Mouse (Mus musculus) adrenal gland, adult 2 months (tissue): Measurements from ENCODE around the gene 2310034G01Rik. TPM values are rescaled to one million over a fixed set of nuclear protein-coding genes. Genes with fewer than 3 reads are reported as not detected.

Experiments
- DNase-seq: peaks from one replicate; pipeline ENCODE4 v3.0.0; 2021
- long read RNA-seq: library from polyadenylated mRNA; stranded (forward); transcript quantifications from one replicate; pipeline ENCODE4 v2.0.0, GENCODE M21; 2021
- polyA plus RNA-seq: library from polyadenylated mRNA; depleted of rRNA; stranded (reverse); fragments of >200 nt; gene quantifications from 2 replicates; pipeline ENCODE4 v1.2.3, GENCODE M21; 2012; rRNA removed
- total RNA-seq, 2 experiments: library from RNA; stranded (reverse); gene quantifications; 2 replicates each; pipeline ENCODE4 v1.2.3; 2021

The 2310034G01Rik gene
- total RNA-seq (1 to 10 TPM in 1 of 2 experiments, under 1 TPM in 1; 0.90 to 1.6 TPM), polyA plus RNA-seq (1.7 and 2.8 TPM in 2 replicates)
- long read RNA-seq, partial matches to known transcripts, result 3 of 3 reads
- long read RNA-seq, other reads (novel, unspliced or antisense), result 0 of 3 reads

- no peak for DNase-seq
Observed at GRCm38 (mm10) chr19:46350168-46350932, at the start of gene 2310034G01Rik. Gene 2310034G01Rik (minus strand): TSS chr19:46350302.

- no peak for DNase-seq
Observed at GRCm38 (mm10) chr19:46399886-46400285, 49.8 kb upstream of the 2310034G01Rik start.

- no peak for DNase-seq
Observed at GRCm38 (mm10) chr19:46399372-46399771, 49.3 kb upstream of the 2310034G01Rik start.

- DNase-seq, result no peak
Observed at GRCm38 (mm10) chr19:46398401-46398800, 48.3 kb upstream of the 2310034G01Rik start.

GRCm38 (mm10) chr19:46397436-46398001 lies 47.4 kb upstream of the 2310034G01Rik start:
- DNase-seq, result no peak

- peak; percentile 99 for DNase-seq
Observed at GRCm38 (mm10) chr19:46396686-46397435, 46.8 kb upstream of the 2310034G01Rik start, which contains the start of gene Sufu. Gene Sufu (plus strand): TSS chr19:46396896.

GRCm38 (mm10) chr19:46396109-46396508 lies 46.0 kb upstream of the 2310034G01Rik start:
- DNase-seq, result no peak

GRCm38 (mm10) chr19:46395109-46396009 lies 45.3 kb upstream of the 2310034G01Rik start, which contains the start of gene Actr1a:
Gene Actr1a (minus strand): TSS chr19:46395748.
- peak; percentile 97 for DNase-seq

GRCm38 (mm10) chr19:46394712-46395108 lies 44.6 kb upstream of the 2310034G01Rik start:
- no peak for DNase-seq

- no peak for DNase-seq
Observed at GRCm38 (mm10) chr19:46392018-46392417, 41.9 kb upstream of the 2310034G01Rik start.

GRCm38 (mm10) chr19:46389872-46390271 lies 39.8 kb upstream of the 2310034G01Rik start:
- no peak for DNase-seq

- DNase-seq, result no peak
Observed at GRCm38 (mm10) chr19:46382275-46382674, 32.2 kb upstream of the 2310034G01Rik start.

GRCm38 (mm10) chr19:46375891-46376290 lies 25.8 kb upstream of the 2310034G01Rik start:
- no peak for DNase-seq

- no peak for DNase-seq
Observed at GRCm38 (mm10) chr19:46375489-46375888, 25.4 kb upstream of the 2310034G01Rik start.

GRCm38 (mm10) chr19:46374477-46375088 lies 24.5 kb upstream of the 2310034G01Rik start:
- DNase-seq, result no peak

- DNase-seq, result peak; percentile 75
Observed at GRCm38 (mm10) chr19:46369204-46369603, 19.1 kb upstream of the 2310034G01Rik start.

- DNase-seq, result no peak
Observed at GRCm38 (mm10) chr19:46367798-46368590, 17.9 kb upstream of the 2310034G01Rik start.

- no peak for DNase-seq
Observed at GRCm38 (mm10) chr19:46363294-46364009, 13.3 kb upstream of the 2310034G01Rik start.

GRCm38 (mm10) chr19:46362104-46362503 lies 12.0 kb upstream of the 2310034G01Rik start:
- DNase-seq, result no peak
